Mouse (Mus musculus): Measurements from ENCODE around the gene Padi1.

The Padi1 gene

GRCm38 (mm10) chr4:140860767-140861147 is 15.2 kb upstream of the Padi1 start:
- DNase-seq = no peak

GRCm38 (mm10) chr4:140860125-140860766 is 14.7 kb upstream of the Padi1 start:
- no peak for DNase-seq

- no peak for DNase-seq
Observed at GRCm38 (mm10) chr4:140859291-140859690, 13.7 kb upstream of the Padi1 start.

- no peak for DNase-seq
Observed at GRCm38 (mm10) chr4:140857813-140858212, 12.2 kb upstream of the Padi1 start.

- no peak for DNase-seq
Observed at GRCm38 (mm10) chr4:140857041-140857440, 11.5 kb upstream of the Padi1 start.

- no peak for DNase-seq
Observed at GRCm38 (mm10) chr4:140855151-140855550, 9.6 kb upstream of the Padi1 start.

GRCm38 (mm10) chr4:140854455-140854864 is 8.9 kb upstream of the Padi1 start:
- DNase-seq = no peak

- no peak for DNase-seq
Observed at GRCm38 (mm10) chr4:140853626-140854025, 8.0 kb upstream of the Padi1 start.

- no peak for DNase-seq
Observed at GRCm38 (mm10) chr4:140849310-140849709, 3.7 kb upstream of the Padi1 start.

GRCm38 (mm10) chr4:140844991-140845390 is 587 bp downstream of the Padi1 start:
- DNase-seq = no peak

GRCm38 (mm10) chr4:140843670-140844280 is 1.8 kb downstream of the Padi1 start:
- no peak for DNase-seq

- DNase-seq = no peak
Observed at GRCm38 (mm10) chr4:140842909-140843308, 2.7 kb downstream of the Padi1 start.

GRCm38 (mm10) chr4:140837879-140838278 is 7.7 kb downstream of the Padi1 start:
- peak; percentile 34 for DNase-seq

GRCm38 (mm10) chr4:140836208-140836866 is 9.2 kb downstream of the Padi1 start:
- DNase-seq = no peak

GRCm38 (mm10) chr4:140835682-140836081 is 9.9 kb downstream of the Padi1 start:
- peak; percentile 48 for DNase-seq

GRCm38 (mm10) chr4:140834327-140834934 is 11.1 kb downstream of the Padi1 start:
- DNase-seq = no peak

GRCm38 (mm10) chr4:140832821-140833220 is 12.8 kb downstream of the Padi1 start:
- DNase-seq = no peak

GRCm38 (mm10) chr4:140831808-140832207 is 13.8 kb downstream of the Padi1 start:
- peak; percentile 41 for DNase-seq

GRCm38 (mm10) chr4:140827237-140827636 is 18.3 kb downstream of the Padi1 start:
- no peak for DNase-seq

GRCm38 (mm10) chr4:140825942-140826341 is 19.6 kb downstream of the Padi1 start:
- DNase-seq = no peak

GRCm38 (mm10) chr4:140821988-140822387 is 23.6 kb downstream of the Padi1 start:
- DNase-seq = peak; percentile 49

- no peak for DNase-seq
Observed at GRCm38 (mm10) chr4:140817413-140817812, 28.2 kb downstream of the Padi1 start.

- peak; percentile 88 for DNase-seq
Observed at GRCm38 (mm10) chr4:140815996-140816917, 29.3 kb downstream of the Padi1 start.

Data from kidney, postnatal 10 days (tissue).